Mouse (Mus musculus) lung, postnatal 10 days (tissue): ENCODE data around the gene 9330182L06Rik.

Experiments used
- DNase-seq: peaks from one replicate; pipeline ENCODE4 v3.0.0; 2021

Gene 9330182L06Rik

GRCm38 (mm10) chr5:9364937-9365336 lies 99.0 kb downstream of the 9330182L06Rik start:
- DNase-seq = no peak

DNA sequence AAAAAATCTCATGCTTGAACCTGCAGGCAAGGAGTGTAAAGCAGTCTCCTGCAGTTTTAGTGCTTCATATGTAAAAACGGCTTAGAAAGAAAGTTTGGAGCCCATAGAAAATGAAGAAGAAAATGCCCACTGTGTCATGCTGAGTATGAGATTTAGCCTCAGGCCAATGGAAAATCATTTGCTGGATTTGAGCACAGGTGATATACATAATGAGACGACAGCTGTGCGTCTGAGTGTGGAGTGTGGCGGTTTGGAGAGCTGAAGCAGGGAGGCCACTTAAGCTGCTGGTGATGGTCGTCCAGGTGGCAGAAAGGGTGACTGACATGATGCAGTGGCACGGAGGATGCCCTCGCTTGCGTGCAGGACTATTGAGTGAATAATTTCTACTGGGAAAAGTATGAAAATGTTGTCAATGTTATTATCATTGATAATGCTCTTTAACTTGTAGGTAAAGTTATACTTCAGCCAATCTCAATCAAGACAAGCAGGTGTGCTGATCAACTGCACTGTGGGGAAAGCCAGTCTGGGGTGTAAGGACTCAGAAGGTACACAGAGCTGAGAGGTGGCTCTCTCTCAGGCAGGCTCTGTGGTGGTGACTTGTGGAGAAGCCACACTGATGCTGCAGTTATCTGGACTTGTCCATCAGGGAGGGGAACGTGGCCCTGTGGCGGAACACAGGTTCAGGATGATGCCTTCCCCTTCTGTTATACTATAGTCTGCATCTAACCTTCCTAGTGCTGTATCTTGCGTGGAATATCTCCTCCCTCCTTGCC lies 102.2 kb downstream of the 9330182L06Rik start:
- no peak for DNase-seq

DNA sequence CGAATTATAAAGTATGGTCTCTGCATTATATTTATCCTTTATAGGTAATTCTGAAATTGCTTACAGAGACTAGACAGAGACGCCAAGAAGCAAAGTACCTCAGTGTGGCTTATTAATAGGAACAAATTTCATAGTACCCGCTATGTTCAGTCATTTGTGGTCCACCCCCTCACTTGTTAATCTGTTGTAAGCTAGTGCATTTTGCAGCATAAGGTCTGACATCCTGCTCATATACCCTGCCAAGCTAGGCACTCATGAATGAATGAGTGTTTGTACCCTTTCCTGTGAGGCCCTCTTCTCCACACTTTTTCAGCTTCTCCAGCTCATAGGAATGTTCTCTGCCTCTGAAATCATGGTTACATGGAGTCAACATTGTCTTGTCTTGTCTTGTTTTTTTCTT lies 105.2 kb downstream of the 9330182L06Rik start:
- DNase-seq = no peak

DNA sequence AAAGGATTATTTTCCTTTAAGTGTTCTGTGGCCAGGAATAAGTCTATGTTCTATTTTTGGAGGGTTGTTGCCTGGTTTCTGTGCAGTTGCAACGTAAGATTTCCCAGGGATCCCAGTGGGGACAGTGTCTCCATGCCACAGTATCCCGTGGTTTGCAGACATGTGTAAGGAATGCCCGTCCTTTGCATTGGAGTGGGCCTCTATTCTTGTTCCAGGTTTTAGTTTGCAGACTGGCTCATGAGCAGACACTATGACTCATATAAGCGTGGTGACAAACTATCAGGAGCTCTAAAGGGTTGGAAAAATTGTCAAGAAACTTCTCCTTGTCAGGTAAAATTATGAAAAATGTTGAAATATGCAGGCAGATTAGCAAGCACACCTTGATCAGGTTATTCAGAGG lies 107.4 kb downstream of the 9330182L06Rik start:
- no peak for DNase-seq

- DNase-seq = no peak
Observed at GRCm38 (mm10) chr5:9389968-9390367, 124.0 kb downstream of the 9330182L06Rik start.

DNA sequence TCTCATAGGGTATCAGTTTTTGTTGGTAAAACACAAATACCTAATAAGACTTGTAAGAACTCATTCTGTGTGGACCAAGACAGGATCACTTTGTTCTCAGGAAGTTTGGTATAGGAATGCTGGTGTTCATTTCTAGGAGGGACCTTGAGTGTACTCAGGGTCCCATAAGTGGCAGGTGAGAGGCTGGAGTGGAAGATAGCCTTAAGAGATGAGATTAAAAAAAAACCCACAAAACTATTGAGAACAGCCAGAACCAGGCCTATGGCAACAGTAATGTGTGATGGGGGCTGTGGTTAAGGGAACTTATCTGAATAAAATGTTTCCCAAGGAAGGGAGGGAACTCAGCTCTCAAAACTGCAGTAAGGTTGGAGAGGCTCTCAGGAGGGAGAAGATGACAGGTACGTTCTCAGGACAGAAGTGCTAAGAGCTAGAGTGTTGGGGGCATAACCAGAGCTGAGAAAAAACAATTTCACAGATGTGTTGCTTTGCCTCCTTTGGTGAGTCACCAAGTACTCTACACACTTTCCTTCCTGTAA lies 126.0 kb downstream of the 9330182L06Rik start:
- DNase-seq = no peak

DNA sequence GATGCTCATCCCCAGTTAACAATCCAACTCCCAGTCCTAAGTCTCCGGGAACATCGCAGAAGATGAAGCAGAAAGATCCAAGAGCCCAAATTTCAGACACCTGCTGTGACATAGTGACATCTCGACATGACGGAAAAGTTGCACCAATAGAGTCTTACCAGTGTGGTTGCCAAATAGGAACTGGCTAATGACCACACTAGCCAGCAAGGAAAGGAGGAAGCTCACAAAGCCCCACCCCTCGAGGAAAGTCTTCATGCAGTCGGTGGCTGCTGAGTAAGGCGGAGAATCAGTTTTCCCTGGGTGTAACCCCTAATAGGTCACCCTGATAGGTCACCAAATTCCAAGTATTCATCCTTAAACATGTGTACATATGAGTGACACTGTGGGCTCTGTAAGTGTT lies 151.2 kb downstream of the 9330182L06Rik start:
- DNase-seq = no peak

DNA sequence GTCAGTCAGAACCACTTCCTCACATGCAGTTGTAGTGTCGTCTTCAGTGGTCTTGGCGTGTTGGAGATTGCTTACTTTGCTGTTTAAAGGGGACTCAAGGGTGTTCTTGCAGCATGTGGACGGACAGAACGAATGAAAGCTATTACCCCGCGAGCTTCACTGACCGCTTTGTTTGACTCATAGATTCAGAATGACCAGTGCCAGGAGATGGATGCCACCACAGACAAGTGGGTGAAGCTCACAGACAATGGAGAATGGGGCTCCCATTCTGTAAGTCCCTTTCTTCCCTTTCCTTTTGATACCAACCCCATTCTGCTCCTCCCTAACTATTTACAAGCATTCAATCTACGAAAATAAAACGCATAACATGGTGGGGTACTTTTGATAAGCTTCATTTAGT lies 151.9 kb downstream of the 9330182L06Rik start:
- no peak for DNase-seq

DNA sequence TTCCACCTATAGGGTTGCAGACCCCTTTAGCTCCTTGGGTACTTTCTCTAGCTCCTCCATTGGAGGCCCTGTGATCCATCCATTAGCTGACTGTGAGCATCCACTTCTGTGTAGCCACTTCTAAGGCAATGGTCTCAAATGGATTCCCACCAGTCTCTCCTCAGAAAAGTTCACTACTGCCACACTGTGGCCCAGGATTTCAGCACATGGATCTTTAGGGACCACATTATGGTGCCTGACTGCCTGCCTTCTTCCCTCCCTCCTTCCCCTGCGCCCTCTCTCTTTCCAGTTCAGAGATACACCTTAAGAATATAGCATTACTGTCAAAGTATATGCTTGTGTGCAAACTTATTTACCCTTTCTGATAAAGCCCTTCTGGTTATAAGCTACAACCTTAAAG lies 154.0 kb downstream of the 9330182L06Rik start:
- DNase-seq = peak; percentile 14

DNA sequence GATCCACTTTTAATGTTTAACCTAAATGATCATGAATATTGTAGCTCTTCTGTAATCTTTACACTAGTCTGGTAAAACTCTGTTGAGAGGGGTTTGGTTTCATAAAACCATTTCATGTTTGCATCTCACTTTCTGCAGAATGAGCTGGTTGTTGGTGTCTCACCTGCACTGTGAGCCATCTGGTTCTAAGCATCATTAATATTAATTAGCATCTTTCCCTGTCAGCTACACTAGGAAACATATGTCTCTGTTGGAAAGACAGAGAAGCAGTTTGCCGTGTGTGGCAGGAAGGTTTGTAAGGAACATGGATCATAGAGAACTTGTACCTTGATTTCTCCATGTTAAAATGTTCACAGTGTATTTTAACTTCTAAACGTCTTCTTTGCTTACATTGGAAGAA lies 158.5 kb downstream of the 9330182L06Rik start:
- DNase-seq = no peak

DNA sequence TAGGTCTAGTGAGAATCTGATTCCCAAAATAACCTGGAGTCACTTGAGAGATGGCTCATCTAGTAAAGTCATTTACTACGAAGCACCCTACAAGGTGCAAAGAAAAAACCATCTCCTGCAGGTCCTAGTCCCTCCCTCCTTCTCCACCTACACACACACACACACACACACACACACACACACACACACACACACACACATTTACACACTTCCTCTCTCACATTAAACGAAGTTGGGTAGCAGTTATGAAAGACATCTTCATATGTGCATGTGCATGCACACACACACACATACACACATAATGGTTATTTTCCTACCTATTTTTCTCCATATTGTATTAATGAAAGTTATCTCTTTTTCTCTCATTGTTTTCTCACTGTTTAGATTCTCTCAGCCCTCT lies 161.2 kb downstream of the 9330182L06Rik start:
- DNase-seq = no peak

- peak; percentile 38 for DNase-seq
Observed at GRCm38 (mm10) chr5:9427581-9428241, 161.8 kb downstream of the 9330182L06Rik start.

DNA sequence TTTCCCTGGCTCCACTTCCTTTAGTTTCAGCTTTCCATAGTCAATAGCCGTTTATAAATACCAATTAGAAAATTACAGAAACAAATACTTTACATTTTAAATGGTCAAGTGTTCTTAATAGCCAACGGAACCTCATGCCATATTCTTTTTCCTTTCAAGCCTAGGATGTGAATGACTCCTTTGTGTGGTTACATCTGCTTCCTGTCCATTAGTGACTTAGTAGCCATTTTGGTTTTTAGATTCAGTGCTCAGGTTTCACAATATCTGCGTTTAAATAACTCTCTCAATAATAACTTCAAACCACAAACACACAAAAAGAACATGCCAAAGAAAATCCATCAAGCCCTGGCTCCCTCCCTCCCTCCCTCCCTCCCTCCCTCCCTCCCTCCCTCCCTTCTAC lies 162.8 kb downstream of the 9330182L06Rik start:
- no peak for DNase-seq

DNA sequence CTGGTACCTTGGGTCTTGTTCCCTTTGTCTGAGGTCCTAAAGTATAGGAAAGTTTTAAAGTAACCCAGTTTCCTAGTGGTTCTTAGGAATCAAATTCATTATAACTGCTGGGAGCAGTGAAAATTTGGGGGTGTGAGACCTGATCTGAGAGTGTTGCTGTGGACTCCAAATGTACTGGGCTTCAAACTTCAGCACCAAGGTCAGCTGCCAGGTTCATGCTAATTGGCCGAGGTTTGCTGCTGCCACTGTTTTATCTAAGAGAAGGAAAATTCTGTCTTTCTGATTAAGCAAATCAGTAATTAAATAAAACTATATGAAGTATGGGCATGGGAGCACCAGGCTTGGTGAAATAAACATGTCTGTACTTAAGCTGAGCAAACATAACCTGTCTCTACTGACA lies 180.2 kb downstream of the 9330182L06Rik start:
- peak; percentile 4 for DNase-seq

GRCm38 (mm10) chr5:9448931-9449330 lies 183.0 kb downstream of the 9330182L06Rik start:
- no peak for DNase-seq

DNA sequence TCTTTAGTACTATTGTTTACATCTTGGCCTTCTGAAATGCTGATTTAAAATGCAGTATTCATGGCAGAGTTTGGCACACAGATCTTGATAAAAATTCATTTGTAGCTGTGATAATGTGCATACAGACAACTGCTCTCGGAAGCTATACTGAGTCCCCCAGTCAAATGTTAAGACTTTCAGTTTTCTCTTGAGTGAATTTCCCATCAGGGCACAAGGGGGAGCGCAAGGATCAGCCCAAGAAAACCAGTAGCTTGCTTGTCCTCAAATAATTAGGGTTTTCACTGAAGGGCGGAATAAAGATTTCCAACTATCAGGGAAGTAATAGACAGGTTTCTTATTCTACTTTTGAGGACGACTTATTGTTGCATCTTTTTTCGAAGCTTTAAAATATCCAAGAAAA lies 183.7 kb downstream of the 9330182L06Rik start:
- DNase-seq = no peak

- no peak for DNase-seq
Observed at GRCm38 (mm10) chr5:9453298-9453697, 187.4 kb downstream of the 9330182L06Rik start.

DNA sequence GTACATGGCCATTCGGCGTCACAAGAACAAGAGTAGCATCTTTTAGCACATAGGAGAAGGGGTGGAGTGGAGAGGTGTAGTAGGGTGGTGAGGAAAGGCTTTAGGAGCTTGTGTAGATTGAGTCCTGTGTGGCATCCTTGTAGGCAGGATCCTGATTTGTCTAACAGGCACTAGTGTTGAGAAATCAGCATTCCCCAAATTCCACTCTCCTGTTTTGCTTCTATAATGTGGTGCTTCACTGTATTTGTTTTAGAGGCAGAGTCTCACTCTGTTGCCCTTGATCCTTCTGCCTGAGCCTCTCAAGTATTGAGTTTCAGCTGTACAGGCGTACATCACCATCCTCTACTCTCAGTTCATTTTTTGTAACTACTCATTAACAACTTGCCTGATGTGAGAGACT lies 211.7 kb downstream of the 9330182L06Rik start:
- DNase-seq = no peak

DNA sequence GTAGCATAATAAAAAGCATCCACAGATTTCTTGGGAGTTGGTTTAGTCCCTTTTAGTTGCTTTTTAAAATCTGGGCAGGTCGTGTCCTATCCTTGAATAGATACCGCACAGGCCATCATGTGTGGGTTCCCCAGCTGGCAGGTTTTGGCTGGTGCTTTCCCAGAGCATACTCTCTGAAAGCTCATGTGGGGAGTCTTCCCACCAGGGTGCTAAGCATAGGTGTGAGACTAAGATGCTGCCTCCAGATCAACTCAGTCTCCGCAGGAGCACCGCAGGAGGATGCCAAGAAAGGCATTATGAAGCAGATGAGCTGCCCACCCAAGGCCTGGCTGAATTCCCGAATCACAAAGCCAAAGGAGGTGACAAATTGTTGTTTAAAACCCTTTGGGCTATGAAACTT lies 229.5 kb downstream of the 9330182L06Rik start:
- no peak for DNase-seq

DNA sequence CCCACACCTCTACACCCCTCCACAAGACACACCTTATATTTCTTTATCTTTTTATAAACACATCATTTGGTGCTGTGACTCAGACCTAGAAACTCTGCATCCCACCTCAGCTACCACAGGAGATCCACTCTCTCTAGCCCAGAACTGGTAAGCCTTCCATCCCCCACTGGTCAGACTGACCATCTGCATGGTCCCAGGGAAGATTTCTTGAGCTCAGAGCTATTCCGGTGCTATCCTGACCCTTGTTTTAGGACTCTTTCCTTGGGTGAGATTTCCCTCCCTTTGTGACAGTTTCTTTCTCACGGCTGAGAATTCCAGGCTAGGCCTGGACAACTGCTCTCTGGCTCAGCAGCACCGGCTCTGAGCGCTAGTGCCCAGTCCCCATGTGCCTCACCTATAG lies 231.3 kb downstream of the 9330182L06Rik start:
- no peak for DNase-seq

DNA sequence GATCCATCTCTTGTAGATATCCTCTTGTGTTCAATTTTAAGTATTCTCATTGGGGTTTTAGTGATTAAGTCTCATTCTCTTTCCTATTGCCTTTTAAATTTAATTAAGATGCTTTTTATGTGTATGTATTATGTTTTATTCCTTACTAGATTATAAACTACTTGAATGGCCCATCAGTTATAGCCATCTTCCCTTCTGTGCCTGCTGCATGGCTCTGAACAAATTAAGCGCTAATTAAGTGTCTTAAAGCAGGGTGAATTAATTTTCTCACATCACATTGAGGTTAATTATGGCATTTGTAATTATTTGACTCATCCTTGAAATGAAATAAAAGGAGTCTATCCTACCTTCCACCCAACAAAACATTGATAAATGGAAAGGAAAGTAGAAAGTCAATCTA lies 245.1 kb downstream of the 9330182L06Rik start:
- no peak for DNase-seq

- no peak for DNase-seq
Observed at GRCm38 (mm10) chr5:9525507-9525906, 259.6 kb downstream of the 9330182L06Rik start.
